Mouse (Mus musculus) small intestine, adult 2 months (tissue): ENCODE measurements around the gene Rasl12.

Source experiments
- CTCF ChIP-seq: fragments of 200-500 bp; IDR thresholded peaks from 2 replicates; pipeline ENCODE4 v1.5.1; 2012; ENCODE audit warnings: low read depth, mild to moderate bottlenecking, control low read depth, inconsistent platforms, low read length, moderate library complexity, mixed read lengths; ENCODE audit not compliant: insufficient replicate concordance, insufficient read length; ENCODE audit errors: extremely low read depth
- POLR2A ChIP-seq: fragments of 200-500 bp; IDR thresholded peaks from 2 replicates; pipeline ENCODE4 v1.6.1; 2012; ENCODE audit warnings: low read depth, mild to moderate bottlenecking, control low read depth, inconsistent platforms, low read length, moderate library complexity

DNA sequence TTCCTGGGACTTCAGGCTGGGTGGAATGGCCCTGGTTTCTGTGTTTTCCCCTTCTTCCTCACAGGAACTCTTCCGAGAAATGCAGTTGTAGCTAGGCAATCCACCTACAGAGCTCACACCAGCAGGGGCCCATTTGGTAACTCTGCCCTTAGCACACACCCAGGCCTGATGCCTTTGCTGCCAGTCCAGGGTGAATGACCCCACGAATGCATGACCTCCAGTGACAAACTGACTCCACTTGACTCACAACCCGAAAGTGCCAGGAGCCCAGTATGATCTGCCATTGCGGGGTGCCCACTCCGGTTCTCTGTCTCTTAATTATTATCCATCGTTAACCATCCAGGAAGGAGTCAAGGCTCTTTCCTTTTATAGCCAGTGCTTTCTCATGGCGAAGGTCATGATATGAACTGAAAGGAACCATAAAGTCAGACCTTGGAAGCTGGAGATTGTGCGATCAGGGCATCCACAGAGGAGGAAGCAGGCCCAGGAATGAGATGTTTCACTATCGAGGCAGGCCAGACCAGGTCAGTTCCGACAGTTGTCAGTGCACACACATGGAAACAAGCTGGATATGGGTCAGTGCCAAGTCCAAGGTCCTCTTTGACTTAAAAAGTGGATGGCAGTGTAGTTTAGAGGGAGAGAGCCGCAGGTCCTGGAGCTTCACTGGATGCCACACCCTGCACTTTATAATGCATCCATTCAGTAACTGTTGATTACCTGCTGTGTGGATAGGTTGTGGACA is 24.6 kb downstream of the Rasl12 start, which contains the start of gene Slc51b:
- TF ChIP-seq CTCF (no peak), POLR2A (peak; percentile 54; the same call in 1 of the 2 replicates)
